Mouse (Mus musculus) G1E (cell line): Measurements from ENCODE around the gene Ddr2.

Source experiments
- CTCF ChIP-seq: IDR thresholded peaks from 2 replicates; pipeline ENCODE4 v1.5.1; 2012; ENCODE audit warnings: low read depth, low read length, inconsistent platforms, mixed read lengths
- GATA1 ChIP-seq: IDR thresholded peaks from 2 replicates; pipeline ENCODE4 v1.6.1; 2012; ENCODE audit warnings: borderline replicate concordance, low read length, inconsistent platforms, mixed read lengths
- GATA2 ChIP-seq: IDR thresholded peaks from 2 replicates; pipeline ENCODE4 v1.6.1; 2012; ENCODE audit warnings: low read depth, low read length, inconsistent platforms, borderline replicate concordance
- POLR2AphosphoS5 ChIP-seq: IDR thresholded peaks from 2 replicates; pipeline ENCODE4 v1.6.1; 2012; ENCODE audit warnings: low read depth, low read length, inconsistent platforms; ENCODE audit not compliant: insufficient replicate concordance
- TAL1 ChIP-seq: conservative IDR thresholded peaks from 2 replicates; pipeline ENCODE4 v1.6.1; 2012; ENCODE audit warnings: low read depth, low read length, inconsistent platforms, mixed read lengths

DNA sequence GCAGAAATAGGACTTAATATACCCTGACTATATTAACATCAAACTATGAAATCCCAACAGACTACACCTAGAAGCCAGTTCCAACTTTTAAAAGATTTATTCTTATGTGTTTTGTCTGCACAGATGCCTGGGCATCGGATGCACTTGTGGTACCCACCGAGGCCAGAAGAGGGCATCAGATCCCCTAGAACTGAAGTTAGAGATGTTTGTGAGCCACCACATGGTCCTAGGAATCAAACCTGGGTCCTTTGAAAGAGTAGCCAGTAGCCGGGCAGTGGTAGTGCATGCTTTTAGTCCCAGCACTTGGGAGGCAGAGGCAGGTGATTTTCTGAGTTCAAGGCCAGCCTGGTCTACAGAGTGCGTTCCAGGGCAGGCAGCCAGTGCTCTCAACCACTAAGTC lies 159.9 kb downstream of the Ddr2 start:
- TF ChIP-seq GATA1 (no peak), CTCF (no peak), TAL1 (no peak), GATA2 (no peak), POLR2AphosphoS5 (no peak)
